Mouse (Mus musculus) urinary bladder, adult 18-20 months (tissue): ENCODE results near the gene Fli1.

ENCODE experiments used
- DNase-seq, 2 experiments: peaks; one replicate each; pipeline ENCODE4 v3.0.0; 2022; ENCODE audit warnings: low spot score in 2 of 2, mixed read lengths in 2 of 2

Gene Fli1

GRCm38 (mm10) chr9:32409060-32409961 is 133.3 kb downstream of the Fli1 start:
- no peak for DNase-seq

DNA sequence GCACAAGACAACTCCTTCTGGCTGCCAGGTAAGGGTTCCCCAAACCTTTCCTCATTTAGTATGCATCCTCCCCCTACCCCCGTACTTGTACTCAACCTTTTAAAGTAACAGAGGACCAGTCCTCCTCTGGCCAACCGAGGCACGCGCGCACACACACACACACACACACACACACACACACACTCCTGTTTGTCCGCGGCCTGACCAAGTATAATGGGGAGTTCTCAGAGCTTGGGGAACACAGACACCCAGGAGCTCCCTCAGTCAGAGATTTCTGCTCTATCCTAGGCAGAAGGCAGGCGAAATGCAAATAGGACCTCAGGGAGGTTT is 134.0 kb downstream of the Fli1 start:
- no peak for DNase-seq

- DNase-seq, result peak; percentile 13 to 18
These were observed 137.3 kb downstream of the Fli1 start for GRCm38 (mm10) chr9:32405191-32405925.

DNA sequence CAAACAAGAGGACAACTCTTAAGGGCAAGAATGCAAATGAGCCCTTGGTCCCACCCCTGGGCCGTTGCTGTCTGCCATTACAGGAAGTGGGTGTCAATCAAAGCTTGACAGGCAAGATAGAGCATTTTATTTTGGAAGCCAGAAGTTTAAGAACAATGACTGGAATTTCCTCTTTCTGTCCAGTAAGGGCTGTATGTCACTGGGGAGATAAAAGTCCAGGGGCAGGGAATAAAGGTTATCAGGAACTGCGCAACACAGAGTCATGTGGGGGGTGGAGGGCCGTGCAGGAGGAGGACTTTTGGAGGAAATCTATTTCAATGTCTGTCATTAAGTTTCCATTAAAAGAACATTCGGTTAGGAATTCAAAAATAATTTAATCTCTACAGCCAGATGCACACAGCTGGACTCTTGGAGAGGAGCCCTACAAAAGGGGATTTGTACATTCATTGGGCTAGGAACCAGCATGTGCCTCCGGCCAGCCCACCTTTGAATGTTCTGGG is 141.9 kb downstream of the Fli1 start:
- DNase-seq, result no peak

DNA sequence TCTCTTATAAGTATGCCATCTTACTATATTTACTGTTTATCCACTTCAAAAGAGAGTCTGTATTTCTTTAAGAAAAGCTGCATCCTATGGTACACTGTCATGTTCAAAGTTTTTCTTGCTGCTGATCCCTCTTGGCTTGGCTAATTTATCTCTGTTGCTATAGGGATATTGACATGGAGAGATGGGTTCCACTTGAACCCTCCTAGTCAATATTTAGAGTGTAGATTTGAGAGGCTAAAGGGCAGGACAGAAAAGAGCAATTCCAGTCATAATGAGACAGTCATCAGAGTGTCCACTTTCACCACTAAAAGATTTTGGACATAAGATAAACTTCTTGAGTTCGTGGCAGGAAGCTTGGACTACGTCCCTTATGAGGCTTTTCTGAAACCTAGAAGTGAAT is 142.4 kb downstream of the Fli1 start:
- no peak for DNase-seq

DNA sequence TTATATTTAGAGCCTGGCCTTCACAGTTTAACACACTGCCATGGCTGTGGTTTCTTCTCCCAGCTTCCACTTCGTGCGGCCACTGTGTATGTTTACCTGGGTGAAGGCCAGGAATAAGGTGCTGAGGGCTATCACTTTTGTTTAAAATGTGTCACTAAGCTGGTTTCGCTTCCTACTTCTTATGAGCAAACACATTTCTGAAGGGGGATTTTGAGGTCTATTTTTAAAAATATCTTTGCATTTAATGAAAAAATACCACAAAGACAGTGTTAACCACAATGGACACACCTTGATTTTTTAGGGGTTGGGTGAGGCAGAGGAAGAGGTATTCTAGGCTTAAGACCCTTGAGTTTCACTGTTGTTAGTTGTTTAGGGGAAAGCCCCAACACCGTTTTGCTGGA is 147.9 kb downstream of the Fli1 start:
- no peak for DNase-seq

DNA sequence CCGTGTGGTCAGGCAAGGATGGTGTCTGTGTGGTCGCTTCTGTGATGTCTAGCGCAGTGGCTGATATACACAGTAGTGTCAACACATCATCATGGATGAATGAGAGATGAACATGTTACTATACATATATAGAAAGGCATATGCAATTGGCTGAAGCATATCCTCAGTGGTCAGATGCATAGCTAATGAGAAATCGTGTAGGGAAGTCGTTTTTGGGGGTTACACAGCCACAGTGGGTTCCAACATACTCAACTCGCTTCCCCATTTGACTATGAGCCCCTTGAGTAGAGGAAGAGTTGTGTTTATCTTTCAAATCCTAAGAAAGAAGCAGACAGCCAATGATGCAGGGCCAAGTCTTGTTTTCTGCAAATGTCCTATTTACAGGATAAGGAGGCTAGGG is 149.9 kb downstream of the Fli1 start:
- DNase-seq, result no peak

DNA sequence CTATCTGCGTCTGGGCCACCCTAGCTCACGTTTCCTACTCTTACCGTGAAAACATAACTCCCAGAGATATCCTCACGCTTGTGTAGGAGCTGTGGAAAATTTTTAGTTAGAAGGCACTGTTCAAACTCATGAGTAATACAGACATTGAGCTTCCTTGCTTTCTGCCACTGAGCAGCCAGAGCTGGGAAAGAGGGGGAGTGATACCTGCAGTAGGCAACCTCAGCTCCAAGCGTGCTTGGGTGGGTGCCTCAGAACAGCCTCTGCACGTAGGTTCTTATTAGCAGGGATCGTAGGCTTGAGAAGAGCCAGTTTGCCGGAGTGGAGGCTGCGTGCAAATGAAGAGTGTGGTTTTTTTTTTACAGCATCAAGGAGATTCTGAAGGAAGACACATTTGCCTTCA is 151.0 kb downstream of the Fli1 start:
- DNase-seq, result no peak

- no peak for DNase-seq
These were observed 151.6 kb downstream of the Fli1 start for GRCm38 (mm10) chr9:32391092-32391491.

- DNase-seq, result no peak
These were observed 154.5 kb downstream of the Fli1 start for GRCm38 (mm10) chr9:32388120-32388519.

DNA sequence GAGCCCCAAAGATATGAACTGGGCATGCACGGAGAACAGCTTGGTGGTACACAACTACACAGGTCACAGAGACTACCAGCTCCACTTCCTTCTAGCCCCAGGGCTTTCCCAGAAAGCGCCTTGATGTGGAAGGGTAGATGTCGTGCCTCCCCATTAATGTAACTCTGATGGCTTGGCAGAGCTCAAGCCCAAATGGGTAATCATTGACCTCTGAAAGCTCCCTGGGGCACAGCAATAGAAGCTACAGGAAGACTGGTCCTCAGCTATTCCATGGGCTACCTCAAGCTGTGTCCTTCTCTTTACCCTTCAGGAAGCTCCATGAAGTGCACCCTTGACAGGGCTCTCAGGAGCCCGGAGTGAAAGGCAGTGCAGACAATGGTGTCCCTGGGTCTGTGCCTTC is 157.8 kb downstream of the Fli1 start:
- no peak for DNase-seq

DNA sequence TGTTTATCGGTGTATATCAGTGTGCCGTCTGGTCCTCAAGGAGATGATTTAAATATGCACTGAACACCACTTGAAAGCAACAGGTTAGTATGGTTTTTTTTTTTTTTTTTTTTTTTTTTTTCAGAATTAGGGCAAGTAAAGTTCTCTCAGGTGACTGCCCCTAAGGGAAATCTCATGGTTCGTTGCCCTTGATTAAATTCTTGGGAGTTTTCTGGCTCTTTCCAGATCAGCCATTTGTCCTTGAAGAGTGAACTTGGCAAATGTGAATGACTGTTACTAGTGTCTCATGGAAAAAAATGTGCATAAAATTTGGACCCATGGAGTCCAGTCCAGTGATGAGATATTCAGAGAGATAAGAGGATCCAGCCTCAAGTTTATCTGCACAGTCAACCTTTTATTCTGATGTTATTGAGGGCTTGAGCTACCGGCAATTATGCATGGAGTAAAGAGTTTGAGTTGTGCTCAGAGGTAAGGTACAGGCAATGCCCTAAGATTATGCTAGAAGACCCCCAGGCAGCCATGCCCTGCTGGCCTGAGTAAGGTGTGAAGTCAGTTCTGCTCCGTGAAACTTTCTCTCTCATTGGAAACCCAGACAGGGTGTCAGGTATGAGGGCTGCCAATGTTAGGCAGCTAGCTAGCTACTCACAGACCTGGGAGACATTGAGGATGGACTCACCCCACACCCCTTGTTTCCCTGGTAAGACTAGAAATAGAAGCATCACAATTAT is 165.6 kb downstream of the Fli1 start:
- no peak for DNase-seq

- no peak for DNase-seq
These were observed 166.6 kb downstream of the Fli1 start for GRCm38 (mm10) chr9:32376031-32376430.

DNA sequence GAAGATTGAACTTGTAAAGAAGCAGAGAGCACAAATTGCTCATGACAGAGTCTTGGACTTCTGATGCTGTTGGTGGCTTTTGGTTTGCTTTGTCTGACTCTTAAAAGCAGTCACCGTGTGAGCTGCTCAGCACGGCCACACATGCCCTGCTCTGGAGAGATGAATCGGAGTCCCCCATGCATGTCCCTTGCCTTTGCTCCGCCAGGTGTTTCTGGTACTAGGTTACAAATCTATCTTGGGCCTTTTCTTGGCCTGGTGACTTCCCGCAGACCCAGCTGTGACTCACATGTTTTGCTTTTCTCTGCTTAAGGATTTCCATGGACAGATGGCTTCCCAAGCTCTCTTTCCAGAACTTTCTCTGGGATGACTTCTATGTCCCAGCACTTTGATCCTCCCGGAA is 169.0 kb downstream of the Fli1 start:
- no peak for DNase-seq
